Mouse (Mus musculus) duodenum, adult 2 months (tissue): ENCODE measurements around the gene Timm50. TPM values are rescaled to one million over a fixed set of nuclear protein-coding genes. Genes with fewer than 3 reads are reported as not detected.

Experiments
- polyA plus RNA-seq: library from polyadenylated mRNA; depleted of rRNA; stranded (reverse); fragments of >200 nt; gene quantifications from 2 replicates; pipeline ENCODE4 v1.2.3, GENCODE M21; 2012; ENCODE audit warnings: low replicate concordance; rRNA removed

Timm50 gene
- 62.6 and 69.2 TPM in 2 replicates for polyA plus RNA-seq

DNA sequence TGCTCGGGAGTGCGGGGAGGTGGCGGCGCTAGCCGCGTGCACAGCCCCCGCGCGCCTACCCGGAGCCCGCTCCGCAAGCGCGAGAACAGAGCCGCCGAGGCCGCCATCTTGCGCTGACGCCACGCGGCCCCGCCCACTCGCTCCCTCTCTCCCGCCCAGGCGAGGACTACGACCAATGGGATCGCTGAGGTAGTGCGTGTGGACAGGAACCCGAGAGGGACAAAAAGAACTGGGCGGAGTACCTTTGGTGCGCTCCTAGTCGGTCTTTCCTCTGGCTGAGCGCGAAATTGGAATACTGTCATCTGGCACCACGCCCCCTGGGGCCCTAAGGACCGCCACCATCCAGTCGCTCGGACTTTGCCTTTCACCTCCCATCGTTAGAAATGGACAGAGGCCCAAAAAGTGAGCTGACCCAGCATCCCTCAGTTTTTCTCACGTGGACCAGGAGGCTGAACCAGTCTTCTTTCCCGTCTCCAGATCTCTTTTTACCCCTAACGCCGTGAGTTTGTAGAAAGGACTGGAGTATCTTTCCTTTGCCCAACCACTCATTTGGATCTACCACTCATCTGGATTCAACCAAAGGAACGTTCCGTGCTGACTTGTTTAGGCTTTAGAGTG lies at the start of gene Timm50:
TSS of gene Timm50 (minus strand) at position 147 of the 618 bp plus-strand sequence.

DNA sequence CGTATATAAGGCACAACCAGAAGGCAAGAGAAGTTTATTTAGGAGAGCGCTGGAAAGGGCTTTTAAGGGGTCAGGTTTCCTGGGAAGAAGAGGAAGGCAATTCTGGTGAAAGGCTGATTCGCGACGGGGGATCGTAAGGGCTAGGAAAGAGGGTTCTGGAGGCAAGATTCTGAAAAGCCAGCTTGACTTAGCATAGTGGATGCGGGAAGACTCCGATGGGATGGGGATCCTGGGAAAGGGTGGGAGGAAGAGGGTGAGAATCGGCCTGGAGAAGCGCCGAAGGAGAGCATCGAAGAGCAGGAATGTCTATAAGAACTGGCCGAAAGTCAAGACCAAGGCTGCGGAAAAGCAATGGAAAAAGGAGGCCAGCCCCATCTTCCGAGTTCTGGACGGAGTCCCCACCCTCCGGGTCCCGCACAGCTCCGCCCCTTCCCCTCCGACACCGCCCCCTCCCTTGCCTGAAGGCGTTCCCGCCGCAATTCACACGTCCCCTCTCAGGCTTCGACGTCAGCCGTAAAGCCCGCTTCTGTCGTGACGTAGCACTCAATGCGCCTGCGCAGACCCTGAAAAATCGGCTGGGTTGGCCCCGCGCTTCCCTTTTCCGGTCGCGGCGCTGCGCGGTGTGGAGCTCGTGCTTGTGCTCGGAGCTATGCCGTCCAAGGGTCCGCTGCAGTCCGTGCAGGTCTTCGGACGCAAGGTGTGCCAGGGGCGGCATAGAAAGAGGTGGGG lies 38.4 kb upstream of the Timm50 start, which contains the start of gene Rps16:
TSS of gene Rps16 (plus strand) at position 498 of the 729 bp plus-strand sequence.

DNA sequence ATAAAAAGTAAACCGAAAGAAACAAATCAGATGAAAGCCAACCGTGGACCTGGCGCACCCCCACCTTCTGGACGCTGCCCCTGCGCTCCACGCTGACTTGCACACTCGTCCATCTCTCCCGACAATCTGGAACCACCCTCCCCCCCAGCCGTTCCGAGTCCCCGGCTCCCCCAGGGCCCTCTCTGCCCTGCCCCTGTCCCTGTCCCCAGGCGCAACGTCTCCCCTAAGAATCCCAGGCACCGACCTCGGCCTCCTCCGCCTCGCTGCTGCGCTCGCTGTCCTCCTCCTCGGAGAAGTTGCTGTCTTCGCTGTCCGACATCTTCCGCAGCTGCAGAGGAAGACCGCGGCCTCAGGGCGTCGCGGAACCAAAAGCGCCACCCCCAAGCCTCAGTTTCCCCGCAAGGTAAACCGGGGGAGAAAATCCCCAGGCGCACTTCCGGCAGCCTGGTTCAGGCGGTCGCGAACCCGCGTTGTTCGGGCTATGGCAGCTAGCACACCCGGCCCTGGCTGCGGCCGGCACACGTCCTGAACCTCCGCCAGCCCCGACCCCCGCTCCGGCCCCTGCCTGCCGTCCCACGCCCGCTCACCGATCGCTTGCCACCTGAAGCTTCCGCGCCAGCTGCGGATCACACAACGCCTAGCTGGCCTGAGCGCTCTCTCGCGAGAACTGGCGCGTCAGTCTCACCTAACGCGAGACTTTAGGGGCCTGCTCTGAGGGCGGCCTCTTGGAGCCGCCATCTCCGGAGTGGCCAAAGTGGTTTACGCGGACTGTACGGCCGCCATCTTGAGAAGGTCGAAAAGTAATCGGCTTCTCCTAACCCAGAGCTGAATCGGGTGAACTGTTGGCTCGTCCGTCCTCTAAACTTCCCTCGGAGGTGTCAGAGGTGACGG lies 26.5 kb upstream of the Timm50 start, which contains the start of gene Supt5:
TSS of gene Supt5 (minus strand) at position 639 of the 891 bp plus-strand sequence.

DNA sequence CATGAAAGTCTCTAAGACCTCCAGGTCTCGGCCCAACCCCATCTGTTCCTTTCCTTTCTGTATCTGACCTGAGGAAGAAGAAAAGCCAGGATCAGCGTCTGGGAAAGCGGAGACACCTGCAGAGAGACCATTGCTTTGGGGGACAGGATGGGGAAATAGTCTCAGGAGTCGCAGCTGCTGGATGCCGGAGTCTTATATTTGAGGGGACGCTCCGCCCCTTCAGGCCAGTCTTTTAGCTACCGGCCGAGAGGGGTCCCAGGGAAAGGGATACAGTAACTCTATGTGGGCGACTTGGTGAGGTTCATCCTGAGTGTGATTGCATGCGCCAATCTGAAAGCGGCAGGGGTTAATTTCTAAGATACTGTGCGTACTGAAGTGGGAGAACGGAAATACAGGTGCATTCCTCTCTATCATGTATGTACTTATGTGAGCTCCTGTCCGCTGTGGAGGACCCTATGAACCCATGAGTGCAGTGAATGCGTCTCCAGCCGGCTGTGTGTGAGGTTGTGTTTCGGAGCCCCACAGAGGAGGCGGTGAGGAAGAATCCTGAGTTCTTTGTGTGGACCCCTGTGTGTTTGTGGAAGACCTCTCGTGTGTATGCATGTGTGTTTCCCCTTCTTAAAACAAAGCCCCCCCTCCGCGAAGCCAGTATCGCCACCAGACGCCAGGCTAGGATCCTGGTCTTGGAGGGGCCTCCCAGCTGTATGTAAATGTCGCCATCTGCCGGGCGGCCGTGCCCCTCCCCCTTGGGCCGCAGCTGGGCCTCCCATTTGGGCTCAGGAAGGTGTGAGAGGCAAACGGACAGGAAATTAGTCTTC lies 10.0 kb downstream of the Timm50 start, which contains the start of gene Dll3:
TSS of gene Dll3 (minus strand) at position 623 of the 818 bp plus-strand sequence.

DNA sequence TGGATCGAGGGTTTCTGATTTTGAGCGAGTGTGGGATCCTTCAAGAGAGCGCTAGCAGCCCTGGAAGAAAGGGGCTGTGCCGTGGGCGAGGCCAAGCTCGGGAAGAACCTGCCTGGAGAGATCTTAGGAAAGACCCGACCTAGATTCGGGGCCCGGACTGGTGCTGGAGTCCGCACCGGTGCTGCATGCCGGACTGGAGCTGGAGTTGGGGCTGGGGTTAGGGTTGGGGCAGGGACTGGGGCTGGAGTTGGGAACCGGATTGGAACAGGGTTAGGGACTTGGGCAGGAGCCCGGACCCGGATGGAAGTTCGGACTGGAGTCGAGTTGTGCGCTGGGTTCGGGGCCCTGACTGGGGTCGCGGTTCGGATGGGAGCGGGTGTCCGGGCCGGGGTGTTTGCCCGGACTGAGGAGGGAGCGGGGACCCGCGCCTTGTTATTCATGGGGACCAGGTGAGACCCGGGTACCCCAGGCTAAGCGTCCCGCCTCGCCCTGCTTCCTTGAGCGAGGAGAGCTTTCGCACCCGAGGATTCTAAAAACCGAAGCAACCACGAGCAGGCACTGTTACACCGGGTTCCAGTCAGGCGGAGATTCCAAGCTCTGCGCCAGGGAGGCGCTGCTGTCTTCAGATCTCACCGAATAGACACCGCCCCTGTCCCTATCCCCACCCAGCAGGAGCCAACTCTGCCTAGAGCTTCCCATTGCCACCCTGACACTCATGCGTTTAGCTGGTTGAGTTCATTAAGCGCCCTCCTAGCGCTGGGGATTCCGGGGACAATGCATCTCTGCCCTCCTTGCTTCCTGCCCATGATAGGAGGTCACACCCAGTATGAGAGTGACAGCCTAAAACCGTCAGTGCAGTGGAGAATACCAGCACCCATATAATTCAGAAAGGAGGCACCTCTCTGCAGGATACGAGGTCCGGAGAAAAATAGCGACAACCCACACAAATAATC lies 21.0 kb downstream of the Timm50 start, which contains the start of gene Selenov:
TSS of gene Selenov (minus strand) at position 549 of the 953 bp plus-strand sequence.

DNA sequence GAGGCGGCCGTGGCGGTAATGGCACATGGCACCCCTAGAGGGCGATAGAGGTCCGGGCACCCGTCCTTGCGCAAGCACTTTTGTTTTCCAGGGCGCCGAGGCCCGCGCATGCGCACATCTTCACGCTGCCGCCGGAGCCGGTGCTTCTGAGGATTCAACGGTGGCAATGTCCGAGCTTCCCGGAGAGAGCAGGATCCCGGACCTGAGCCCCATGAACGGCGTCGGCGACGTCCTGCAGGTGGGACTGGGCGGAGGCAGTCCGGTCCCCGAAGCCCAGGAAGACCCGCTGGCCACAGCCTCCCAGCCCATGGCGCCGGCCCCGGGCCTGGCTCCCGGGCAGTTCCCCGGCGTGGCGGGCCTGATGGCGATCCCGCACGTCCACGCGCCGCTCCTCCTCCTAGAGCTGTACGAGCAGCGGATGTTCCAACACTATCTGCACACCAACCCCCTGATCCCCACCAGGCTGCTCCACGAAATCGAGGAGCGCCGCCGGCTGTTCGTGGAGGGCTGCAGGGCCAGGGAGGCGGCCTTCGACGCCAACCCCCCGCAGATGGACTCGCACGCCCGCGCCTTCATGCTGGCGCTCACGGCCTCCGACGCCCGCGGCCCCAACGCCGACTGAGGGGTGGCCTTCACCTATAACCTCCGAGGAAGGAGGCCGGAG lies 34.1 kb downstream of the Timm50 start, which contains the start of gene Eid2b:
TSS of gene Eid2b (plus strand) at position 125 of the 664 bp plus-strand sequence.

DNA sequence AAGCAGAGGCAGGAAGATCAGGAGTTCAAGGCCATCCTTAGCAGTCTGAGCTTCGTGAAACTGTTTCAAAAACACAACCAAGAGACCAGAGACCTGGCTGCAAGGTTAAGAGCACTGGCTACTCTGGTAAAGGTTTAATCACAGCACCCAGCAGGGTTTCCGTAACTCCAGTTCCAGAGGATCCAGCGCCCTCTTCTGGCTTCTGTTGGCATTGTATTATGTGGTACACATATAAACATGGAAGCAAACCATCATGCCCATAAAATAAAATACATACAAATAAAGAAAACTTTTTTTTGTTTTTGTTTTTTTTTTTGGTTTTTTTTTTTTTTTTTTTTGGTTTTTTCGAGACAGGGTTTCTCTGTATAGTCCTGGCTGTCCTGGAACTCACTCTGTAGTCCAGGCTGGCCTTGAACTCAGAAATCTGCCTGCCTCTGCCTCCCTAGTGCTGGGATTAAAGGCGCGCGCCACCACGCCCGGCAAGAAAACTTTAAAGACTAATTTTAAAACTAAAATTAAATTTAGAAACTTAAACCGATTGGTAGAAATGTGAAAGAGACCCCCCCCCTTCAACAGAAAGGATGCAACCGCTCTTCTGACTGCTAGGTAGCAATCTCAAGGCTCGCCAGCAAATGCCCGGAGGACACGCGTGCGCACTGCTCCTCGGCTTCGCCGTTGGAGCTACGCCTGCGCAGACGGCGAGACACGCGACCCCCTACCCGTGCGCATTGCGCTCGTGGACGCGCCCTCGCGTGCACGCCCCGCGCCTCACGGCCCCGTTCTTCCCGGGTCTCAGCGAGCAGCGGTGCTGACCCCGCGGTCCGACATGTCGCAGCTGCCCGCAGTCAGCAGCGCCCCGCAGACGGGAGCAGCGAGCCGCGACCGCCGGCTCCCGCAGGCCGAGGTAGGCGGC lies 44.5 kb downstream of the Timm50 start, which contains the start of gene Eid2:
TSS of gene Eid2 (plus strand) at position 753 of the 913 bp plus-strand sequence.

Other genes with a start within 250 kb of the Timm50 start
- 1,470 and 3,417 TPM in 2 replicates for gene Fcgbp, start 240.8 kb downstream of the Timm50 start, polyA plus RNA-seq
- gene 9530053A07Rik, start 182.6 kb downstream of the Timm50 start, polyA plus RNA-seq: 0.05 and 0.14 TPM in 2 replicates
- gene Fbl, start 142.4 kb downstream of the Timm50 start, polyA plus RNA-seq: 11.8 and 16.2 TPM in 2 replicates
- 35.8 and 47.2 TPM in 2 replicates for gene Dyrk1b, start 132.6 kb downstream of the Timm50 start, polyA plus RNA-seq
- gene Eid2, start 44.2 kb downstream of the Timm50 start, polyA plus RNA-seq: 2.1 and 3.1 TPM in 2 replicates
- 5.6 and 9.5 TPM in 2 replicates for gene Eid2b, start 34.3 kb downstream of the Timm50 start, polyA plus RNA-seq
- gene Selenov, start 20.9 kb downstream of the Timm50 start, polyA plus RNA-seq: not detected in 2 replicates
- gene Dll3, start 9.8 kb downstream of the Timm50 start, polyA plus RNA-seq: 0.85 and 2.0 TPM in 2 replicates
- 67.1 and 86.1 TPM in 2 replicates for gene Supt5, start 26.7 kb upstream of the Timm50 start, polyA plus RNA-seq
- 542 and 682 TPM in 2 replicates for gene Rps16, start 38.6 kb upstream of the Timm50 start, polyA plus RNA-seq
- 18.5 and 35.5 TPM in 2 replicates for gene Plekhg2, start 60.5 kb upstream of the Timm50 start, polyA plus RNA-seq
- gene Zfp36, start 68.2 kb upstream of the Timm50 start, polyA plus RNA-seq: 75.8 and 210 TPM in 2 replicates
- gene Med29, start 80.6 kb upstream of the Timm50 start, polyA plus RNA-seq: 48.3 and 51.3 TPM in 2 replicates
- gene Paf1, start 80.9 kb upstream of the Timm50 start, polyA plus RNA-seq: 81.7 and 153 TPM in 2 replicates
- 3.9 and 4.1 TPM in 2 replicates for gene Gmfg, start 125.4 kb upstream of the Timm50 start, polyA plus RNA-seq
- 1.9 and 2.2 TPM in 2 replicates for gene Lrfn1, start 139.9 kb upstream of the Timm50 start, polyA plus RNA-seq
- gene Ifnl2, start 198.4 kb upstream of the Timm50 start, polyA plus RNA-seq: not detected in 2 replicates
- not detected in 2 replicates for gene Ifnl3, start 210.8 kb upstream of the Timm50 start, polyA plus RNA-seq
- gene Sycn, start 228.8 kb upstream of the Timm50 start, polyA plus RNA-seq: 17.4 and 5,492 TPM in 2 replicates
- 0.26 and 3.6 TPM in 2 replicates for gene Nccrp1, start 235.2 kb upstream of the Timm50 start, polyA plus RNA-seq